Mouse (Mus musculus): ENCODE results near the gene Gm21586. TPM values are rescaled to one million over a fixed set of nuclear protein-coding genes. Genes with fewer than 3 reads are reported as not detected.
"Not testable (repeated sequence)": the region's sequence is repeated elsewhere in the genome, so short reads cannot be mapped to it uniquely, and the experiment has no call there.

The Gm21586 gene
- polyA plus RNA-seq (2014; fragmentation: Nextera tagmentation; extraction: Ambion mirVana) = not detected in 2 replicates

- H3K4me1 ChIP-seq (ENCODE audit: control insufficient read depth, insufficient read depth, low read length); DNase-seq (ENCODE audit: low spot score); ATAC-seq (ENCODE audit: insufficient number of reproducible peaks, low FRiP score, low TSS enrichment, low read depth); H3K36me3 ChIP-seq (ENCODE audit: control insufficient read depth, insufficient read depth, low read length); H3K27me3 ChIP-seq (ENCODE audit: control insufficient read depth, insufficient read depth, low read length); H3K27ac ChIP-seq (replicated peaks; ENCODE audit: low read depth, low read length); H3K9ac ChIP-seq (ENCODE audit: low read length); H3K4me3 ChIP-seq (ENCODE audit: low read depth, low read length); H3K9me3 ChIP-seq (ENCODE audit: control insufficient read depth, low read length); H3K4me2 ChIP-seq (ENCODE audit: low read depth, severe bottlenecking): not testable (repeated sequence)
- no CpG with 5 or more reads among the region's 18 CpGs for WGBS
Measured at GRCm38 (mm10) chr4:42439078-42439477, at the start of gene Gm21586. Gm21586 (plus strand) TSS chr4:42439378.

- not testable (repeated sequence) for H3K36me3 ChIP-seq (ENCODE audit: control insufficient read depth, insufficient read depth, low read length); ATAC-seq (ENCODE audit: insufficient number of reproducible peaks, low FRiP score, low TSS enrichment, low read depth); H3K27me3 ChIP-seq (ENCODE audit: control insufficient read depth, insufficient read depth, low read length); H3K9me3 ChIP-seq (ENCODE audit: control insufficient read depth, low read length); H3K4me2 ChIP-seq (ENCODE audit: low read depth, severe bottlenecking); H3K27ac ChIP-seq (replicated peaks; ENCODE audit: low read depth, low read length); H3K4me1 ChIP-seq (ENCODE audit: control insufficient read depth, insufficient read depth, low read length); DNase-seq (ENCODE audit: low spot score); H3K9ac ChIP-seq (ENCODE audit: low read length); H3K4me3 ChIP-seq (ENCODE audit: low read depth, low read length)
- no CpG with 5 or more reads among the region's 5 CpGs for WGBS
Measured at GRCm38 (mm10) chr4:42466452-42466851, 27.3 kb downstream of the Gm21586 start, which contains the start of gene Gm2163. Gm2163 (plus strand) TSS chr4:42466752.

Other genes with a start within 250 kb of the Gm21586 start
- not detected in 2 replicates for gene Gm10600, start 198.7 kb upstream of the Gm21586 start, polyA plus RNA-seq (2014; fragmentation: Nextera tagmentation; extraction: Ambion mirVana)
- gene Ccl21b, start 183.6 kb upstream of the Gm21586 start, polyA plus RNA-seq (2014; fragmentation: Nextera tagmentation; extraction: Ambion mirVana) = not detected in 2 replicates
- gene Gm21953, start 145.1 kb upstream of the Gm21586 start, polyA plus RNA-seq (2014; fragmentation: Nextera tagmentation; extraction: Ambion mirVana) = not detected in 2 replicates
- gene Fam205a3, start 121.0 kb upstream of the Gm21586 start, polyA plus RNA-seq (2014; fragmentation: Nextera tagmentation; extraction: Ambion mirVana) = not detected in 2 replicates
- 0.10 and 0.15 TPM in 2 replicates for gene Gm2163, start 27.4 kb downstream of the Gm21586 start, polyA plus RNA-seq (2014; fragmentation: Nextera tagmentation; extraction: Ambion mirVana)
- gene Fam205a2, start 88.8 kb downstream of the Gm21586 start, polyA plus RNA-seq (2014; fragmentation: Nextera tagmentation; extraction: Ambion mirVana) = not detected in 2 replicates
- not detected in 2 replicates for gene Gm10591, start 172.8 kb downstream of the Gm21586 start, polyA plus RNA-seq (2014; fragmentation: Nextera tagmentation; extraction: Ambion mirVana)
- not detected in 2 replicates for gene Gm2564, start 190.3 kb downstream of the Gm21586 start, polyA plus RNA-seq (2014; fragmentation: Nextera tagmentation; extraction: Ambion mirVana)
- not detected in 2 replicates for gene Ccl27b, start 215.9 kb downstream of the Gm21586 start, polyA plus RNA-seq (2014; fragmentation: Nextera tagmentation; extraction: Ambion mirVana)
- 0.23 TPM in 1 of 2 replicates, not detected in the other for gene Il11ra2, start 222.5 kb downstream of the Gm21586 start, polyA plus RNA-seq (2014; fragmentation: Nextera tagmentation; extraction: Ambion mirVana)